Mouse (Mus musculus) bone marrow macrophage, adult 2 months (primary cell): Measurements from ENCODE around the gene Ephb4.

ENCODE experiments used
- CTCF ChIP-seq: IDR thresholded peaks from 2 replicates; pipeline ENCODE4 v1.5.1; 2012; ENCODE audit warnings: low read depth, mild to moderate bottlenecking, low read length, moderate library complexity
- POLR2A ChIP-seq: IDR thresholded peaks from 2 replicates; pipeline ENCODE4 v1.6.1; 2012; ENCODE audit warnings: mild to moderate bottlenecking, low read depth, low read length, borderline replicate concordance

DNA sequence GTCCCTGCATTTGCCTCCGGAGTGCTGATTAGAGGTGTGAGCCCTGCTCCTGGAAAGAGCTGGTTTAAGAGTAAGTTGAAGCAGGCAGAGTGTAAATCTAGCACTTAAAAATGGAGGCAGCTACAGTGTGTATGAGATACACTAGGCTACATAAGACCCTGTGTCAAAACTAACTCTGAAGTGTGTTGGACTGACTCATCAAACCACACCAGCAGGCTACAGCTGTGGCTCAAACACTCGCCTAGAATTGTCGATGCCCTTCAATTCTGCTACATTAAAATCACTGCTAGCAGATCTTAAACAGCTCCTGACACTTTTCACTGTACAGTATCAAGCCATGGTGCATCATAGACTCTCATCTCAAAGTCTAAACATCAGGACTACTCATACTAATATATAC lies 45.7 kb upstream of the Ephb4 start:
- TF ChIP-seq CTCF, result no peak
- no peak for TF ChIP-seq POLR2A
